ENCODE assay signal across 21 mouse cellular contexts in genomic region chr16:79849152-79849551, GRCm38 (mm10).
"Had no signal": no experiment of that assay in that cellular context is flagged by ENCODE, and none has a peak within 500 bp of the region (broad histone marks: within the 10 kb centered on the region; RNA-seq: fewer than 3 reads in every experiment).

No protein-coding gene starts in this region.

- H3K27ac ChIP-seq: layer of hippocampus, adult 2 months; limb, embryonic 10.5 days; limb, embryonic 13.5 days; liver, embryonic 12.5 days; liver, embryonic 15.5 days; lung, embryonic 15.5 days; midbrain, embryonic 12.5 days had no signal

- DNase-seq: kidney, adult 18-20 months; kidney, adult 9 months; kidney, postnatal 14 days; layer of hippocampus, adult 9-11 months; liver; lung, adult 18-20 months; lung, postnatal 10 days; lung, postnatal 36 days; right cerebral cortex, postnatal 25 days; spleen, adult 18-20 months; thymus, adult 18-20 months; thymus, postnatal 36 days had no signal

- H3K4me2 ChIP-seq: limb, embryonic 13.5 days; liver, embryonic 12.5 days; liver, embryonic 15.5 days; lung, embryonic 15.5 days; midbrain, embryonic 12.5 days had no signal

- H3K36me3 ChIP-seq: limb, embryonic 10.5 days; limb, embryonic 13.5 days; liver, embryonic 12.5 days; liver, embryonic 15.5 days; lung, embryonic 15.5 days; midbrain, embryonic 12.5 days had no signal

- H3K9ac ChIP-seq: limb, embryonic 13.5 days; liver, embryonic 12.5 days; liver, embryonic 15.5 days; lung, embryonic 15.5 days; midbrain, embryonic 12.5 days had no signal

- H3K9me3 ChIP-seq: limb, embryonic 10.5 days; limb, embryonic 13.5 days; liver, embryonic 12.5 days; liver, embryonic 15.5 days; lung, embryonic 15.5 days; megakaryocyte, embryonic 14.5 days; midbrain, embryonic 12.5 days had no signal

- H3K27me3 ChIP-seq: limb, embryonic 13.5 days; liver, embryonic 12.5 days; liver, embryonic 15.5 days; lung, embryonic 15.5 days; megakaryocyte, embryonic 14.5 days; midbrain, embryonic 12.5 days had no signal

- ATAC-seq: intestine, embryonic 16.5 days; liver, embryonic 12.5 days had no signal

- H3K4me1 ChIP-seq: limb, embryonic 10.5 days; limb, embryonic 13.5 days; liver, embryonic 12.5 days; liver, embryonic 15.5 days; lung, embryonic 15.5 days; megakaryocyte, embryonic 14.5 days; midbrain, embryonic 12.5 days had no signal

- H3K4me3 ChIP-seq: layer of hippocampus, adult 2 months; limb, embryonic 10.5 days; limb, embryonic 13.5 days; liver, embryonic 12.5 days; liver, embryonic 15.5 days; lung, embryonic 15.5 days; megakaryocyte, embryonic 14.5 days; midbrain, embryonic 12.5 days had no signal
